Mouse (Mus musculus): ENCODE measurements around the gene Timm29. TPM values are rescaled to one million over a fixed set of nuclear protein-coding genes. Genes with fewer than 3 reads are reported as not detected.

The Timm29 gene
- 11.0 and 14.7 TPM in 2 replicates for polyA plus RNA-seq (2012; rRNA removed)

DNA sequence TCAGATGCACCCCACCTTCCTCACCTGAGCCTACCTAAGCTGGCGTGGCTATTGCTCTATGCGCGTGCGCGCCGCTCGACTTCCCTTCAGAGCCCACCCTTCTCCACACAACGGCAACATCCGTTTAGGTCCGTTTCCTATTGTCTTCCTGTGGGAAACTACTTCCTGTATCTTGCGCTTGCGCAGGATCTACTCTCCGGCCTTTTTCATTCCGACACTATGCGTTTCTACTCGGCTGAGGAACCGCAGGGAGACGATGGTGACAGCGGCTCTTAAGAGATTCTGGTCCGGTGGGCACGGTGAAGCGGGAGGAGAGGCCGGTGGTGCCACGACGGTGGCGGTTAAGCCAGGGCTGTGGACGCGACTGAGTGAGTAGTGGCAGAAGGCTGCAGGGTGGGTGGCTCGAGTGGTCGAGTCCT is at the start of gene Timm29, which contains the start of gene Yipf2:
Gene Timm29 (plus strand): TSS at position 20 of the 419 bp plus-strand sequence.
Gene Yipf2 (minus strand): TSS at position 126 of the 419 bp plus-strand sequence.
- H3K27ac ChIP-seq (ENCODE audit: insufficient read depth, low read depth, low read length): peak within 1 kb of the TSS; percentile 74
- TF ChIP-seq POLR2A (IDR thresholded peaks at IDR 0.05; ENCODE audit: low read depth, low read length) (peak; percentile 62; the same call in 1 of the 2 replicates), CTCF (IDR thresholded peaks at IDR 0.05; ENCODE audit: extremely low read depth, insufficient read length, insufficient replicate concordance, low read depth, low read length) (no peak)
- H3K36me3 ChIP-seq (ENCODE audit: control insufficient read depth, insufficient read depth, low read length): peaks cover 23% of the 10 kb centered on the region
- H3K4me3 ChIP-seq (ENCODE audit: low read depth, low read length): peak within 1 kb of the TSS; percentile 75
- WGBS: under 1% methylated on average over 30 of the region's 30 CpGs
- H3K27me3 ChIP-seq (ENCODE audit: control insufficient read depth, insufficient read depth, low read length): no peaks in the 10 kb centered on the region
- peaks cover 4% of the 10 kb centered on the region; the same call in 1 of the 2 replicates for H3K4me1 ChIP-seq (ENCODE audit: control insufficient read depth, insufficient read depth, insufficient read length, low read length)

DNA sequence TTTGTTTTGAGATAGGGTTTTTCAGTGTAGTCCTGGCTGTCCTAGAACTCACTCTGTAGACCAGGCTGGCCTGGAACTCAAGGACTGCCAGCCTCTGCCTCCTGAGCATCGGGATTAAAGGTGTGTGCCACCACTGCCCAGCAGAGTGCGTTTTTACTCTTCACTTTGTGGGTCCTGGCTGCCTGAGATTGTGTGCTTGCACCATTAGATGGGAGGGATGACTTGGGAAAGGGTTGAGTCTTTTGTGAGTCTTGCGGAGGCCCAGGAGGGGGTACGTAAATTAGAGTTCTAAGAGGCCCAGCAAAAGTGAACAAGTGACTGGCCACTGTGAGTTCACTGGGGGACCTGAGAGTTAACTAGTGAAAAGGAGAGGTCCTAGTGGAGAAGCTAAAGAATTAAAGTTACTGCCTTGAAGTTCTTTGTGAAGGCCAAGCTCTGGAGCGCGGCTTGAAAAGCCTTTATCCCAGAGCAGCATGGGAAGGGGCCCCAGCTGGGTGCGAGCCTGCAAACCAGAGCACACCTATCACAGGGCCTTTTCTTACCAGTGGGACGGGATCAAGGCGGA is 47.1 kb upstream of the Timm29 start:
- Histone ChIP-seq H3K4me1 (ENCODE audit: control insufficient read depth, insufficient read depth, insufficient read length, low read length) (peaks cover 8% of the 10 kb centered on the region; the same call in 1 of the 2 replicates), H3K27ac (ENCODE audit: insufficient read depth, low read depth, low read length) (no peak overlapping the region; the same call in 1 of the 2 replicates), H3K4me3 (ENCODE audit: low read depth, low read length) (peak overlapping the region; percentile 72), H3K36me3 (ENCODE audit: control insufficient read depth, insufficient read depth, low read length) (no peaks in the 10 kb centered on the region), H3K27me3 (ENCODE audit: control insufficient read depth, insufficient read depth, low read length) (no peaks in the 10 kb centered on the region)
- TF ChIP-seq CTCF (IDR thresholded peaks at IDR 0.05; ENCODE audit: extremely low read depth, insufficient read length, insufficient replicate concordance, low read depth, low read length) (no peak), POLR2A (IDR thresholded peaks at IDR 0.05; ENCODE audit: low read depth, low read length) (no peak)
- WGBS: 14% methylated on average over 9 of the region's 9 CpGs

DNA sequence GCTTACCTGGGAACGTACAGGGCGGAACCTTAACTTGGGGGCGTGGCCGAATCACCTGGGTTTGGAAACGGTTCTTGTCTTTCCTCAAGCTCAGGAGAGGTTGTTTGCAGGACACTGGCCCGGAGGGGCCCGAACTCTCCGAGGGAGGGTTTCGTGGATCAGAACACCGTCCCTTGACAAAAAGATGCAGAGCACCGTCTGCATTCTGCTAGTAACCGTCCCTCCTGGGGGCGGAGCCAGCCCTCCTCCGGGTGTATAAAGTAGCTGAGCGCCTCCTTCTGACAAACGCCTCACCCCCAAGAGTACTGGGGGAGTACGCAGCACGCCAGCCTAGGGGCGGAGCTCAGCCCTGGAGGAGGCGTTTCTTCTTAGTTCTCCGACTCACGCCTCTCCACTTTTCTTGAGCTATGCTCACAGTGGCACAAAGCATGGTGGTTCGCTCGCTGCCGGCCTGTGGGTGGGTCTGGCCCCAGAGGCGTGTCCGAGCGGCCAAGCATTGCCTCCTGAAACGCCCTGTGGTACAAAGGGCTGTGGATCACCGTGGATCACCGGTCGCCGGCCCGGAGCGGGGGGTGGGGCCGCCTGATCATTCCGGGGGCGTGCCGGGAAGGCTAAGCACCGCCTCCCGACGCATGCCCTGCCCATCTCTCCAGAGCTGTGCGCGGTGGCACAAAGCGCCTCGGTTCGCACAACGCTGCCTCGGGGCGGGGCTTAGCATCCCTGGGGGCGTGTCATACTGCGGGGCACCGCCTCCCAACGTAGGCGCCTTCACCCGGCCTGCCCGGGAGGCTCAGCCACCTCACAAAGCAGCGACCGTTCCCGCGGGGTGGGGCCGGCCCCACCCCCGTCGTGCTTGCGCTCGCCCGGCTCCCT is 46.4 kb upstream of the Timm29 start:
- TF ChIP-seq CTCF (IDR thresholded peaks at IDR 0.05; ENCODE audit: extremely low read depth, insufficient read length, insufficient replicate concordance, low read depth, low read length) (peak; percentile 13), POLR2A (IDR thresholded peaks at IDR 0.05; ENCODE audit: low read depth, low read length) (peak; percentile 41; the same call in 1 of the 2 replicates)
- Histone ChIP-seq H3K4me3 (ENCODE audit: low read depth, low read length) (peak overlapping the region; percentile 72), H3K27ac (ENCODE audit: insufficient read depth, low read depth, low read length) (peak overlapping the region; percentile 87), H3K4me1 (ENCODE audit: control insufficient read depth, insufficient read depth, insufficient read length, low read length) (peaks cover 6% of the 10 kb centered on the region; the same call in 1 of the 2 replicates), H3K36me3 (ENCODE audit: control insufficient read depth, insufficient read depth, low read length) (no peaks in the 10 kb centered on the region), H3K27me3 (ENCODE audit: control insufficient read depth, insufficient read depth, low read length) (no peaks in the 10 kb centered on the region)
- WGBS: under 1% methylated on average over 67 of the region's 67 CpGs

DNA sequence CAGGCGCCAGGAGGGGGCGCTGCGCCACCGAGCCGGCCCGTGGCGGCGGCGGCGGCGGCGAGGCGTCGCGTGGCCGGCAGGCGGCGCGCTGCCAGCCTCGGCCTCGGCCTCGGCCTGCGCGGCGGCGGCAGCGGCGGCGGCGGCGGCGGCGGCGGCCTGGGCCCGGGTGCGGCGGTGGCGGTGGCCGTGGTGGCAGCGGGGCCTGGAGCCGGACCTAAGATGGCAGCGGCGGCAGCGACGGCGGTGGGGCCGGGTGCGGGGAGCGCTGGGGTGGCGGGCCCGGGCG is 45.8 kb upstream of the Timm29 start, which contains the start of gene Carm1:
Gene Carm1 (plus strand): TSS at position 106 of the 286 bp plus-strand sequence.
- H3K27me3 ChIP-seq (ENCODE audit: control insufficient read depth, insufficient read depth, low read length): no peaks in the 10 kb centered on the region
- peaks cover 6% of the 10 kb centered on the region; the same call in 1 of the 2 replicates for H3K4me1 ChIP-seq (ENCODE audit: control insufficient read depth, insufficient read depth, insufficient read length, low read length)
- H3K36me3 ChIP-seq (ENCODE audit: control insufficient read depth, insufficient read depth, low read length): no peaks in the 10 kb centered on the region
- H3K27ac ChIP-seq (ENCODE audit: insufficient read depth, low read depth, low read length): peak within 1 kb of the TSS; percentile 87
- 24% methylated on average over 39 of the region's 52 CpGs for WGBS
- H3K4me3 ChIP-seq (ENCODE audit: low read depth, low read length): peak within 1 kb of the TSS; percentile 84
- TF ChIP-seq CTCF (IDR thresholded peaks at IDR 0.05; ENCODE audit: extremely low read depth, insufficient read length, insufficient replicate concordance, low read depth, low read length) (peak; percentile 67; the same call in 1 of the 2 replicates), POLR2A (IDR thresholded peaks at IDR 0.05; ENCODE audit: low read depth, low read length) (no peak; the same call in 1 of the 2 replicates)

DNA sequence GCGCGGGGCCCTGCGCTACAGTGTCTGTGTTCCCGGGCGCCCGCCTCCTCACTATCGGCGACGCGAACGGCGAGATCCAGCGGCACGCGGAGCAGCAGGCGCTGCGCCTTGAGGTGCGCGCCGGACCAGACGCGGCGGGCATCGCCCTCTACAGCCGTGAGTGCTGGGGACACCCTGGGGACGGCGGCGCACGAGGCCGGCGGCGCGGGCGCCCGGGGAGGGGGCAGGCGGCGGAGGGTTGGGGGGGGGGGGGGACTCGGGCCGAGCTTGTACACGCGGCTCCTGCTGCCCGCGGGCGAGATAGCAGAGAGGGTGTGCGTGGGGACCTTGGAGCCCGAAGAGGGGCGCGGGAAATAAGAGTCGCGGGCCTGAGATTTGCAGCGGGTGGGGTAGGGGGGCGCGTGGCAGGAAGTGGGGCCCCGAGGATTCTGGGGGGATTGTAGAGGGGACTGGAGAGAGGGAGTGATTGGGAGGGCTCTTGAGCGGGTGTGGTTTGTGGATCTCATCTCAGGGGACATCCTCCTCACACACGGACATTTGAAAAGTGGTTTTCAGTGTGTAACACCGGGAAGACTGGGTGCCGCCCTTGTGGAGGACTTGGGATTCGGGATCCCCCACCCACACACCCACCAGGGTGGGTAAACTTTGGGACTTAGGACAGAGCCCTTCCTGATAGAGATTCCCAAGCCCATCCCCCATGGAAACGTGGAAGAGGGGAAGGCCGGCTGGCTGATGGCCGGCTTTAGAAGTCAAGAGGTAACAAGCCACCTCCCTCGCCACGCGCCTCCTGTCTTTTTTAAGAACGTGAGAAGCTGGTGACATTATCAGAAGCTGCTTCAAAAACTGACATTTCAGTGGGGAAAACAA is 45.2 kb upstream of the Timm29 start:
- under 1% methylated on average over 63 of the region's 66 CpGs for WGBS
- Histone ChIP-seq H3K36me3 (ENCODE audit: control insufficient read depth, insufficient read depth, low read length) (no peaks in the 10 kb centered on the region), H3K4me3 (ENCODE audit: low read depth, low read length) (peak overlapping the region; percentile 84), H3K4me1 (ENCODE audit: control insufficient read depth, insufficient read depth, insufficient read length, low read length) (peaks cover 6% of the 10 kb centered on the region; the same call in 1 of the 2 replicates), H3K27ac (ENCODE audit: insufficient read depth, low read depth, low read length) (peak overlapping the region; percentile 70; the same call in 1 of the 2 replicates), H3K27me3 (ENCODE audit: control insufficient read depth, insufficient read depth, low read length) (no peaks in the 10 kb centered on the region)
- TF ChIP-seq CTCF (IDR thresholded peaks at IDR 0.05; ENCODE audit: extremely low read depth, insufficient read length, insufficient replicate concordance, low read depth, low read length) (peak; percentile 14; the same call in 1 of the 2 replicates), POLR2A (IDR thresholded peaks at IDR 0.05; ENCODE audit: low read depth, low read length) (no peak)

DNA sequence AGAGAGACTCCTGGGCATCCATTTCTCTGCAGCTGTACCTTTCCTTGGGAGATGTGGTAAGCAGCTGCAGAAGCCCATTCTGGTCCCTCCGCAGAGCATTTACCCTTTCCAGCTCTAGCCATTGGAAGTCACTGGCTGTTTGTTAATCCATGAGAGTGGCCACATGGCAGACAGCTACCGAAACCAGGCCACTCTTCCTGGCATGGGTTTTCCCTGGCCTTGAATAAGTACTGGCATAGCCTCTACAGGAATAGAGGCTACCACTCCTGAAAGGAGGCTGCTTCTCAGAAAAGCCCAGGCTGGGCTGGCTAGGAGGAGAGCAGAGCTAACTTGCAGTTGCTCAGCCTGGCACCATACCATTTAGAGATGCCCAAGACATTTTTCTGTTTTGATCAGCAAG is 41.5 kb upstream of the Timm29 start:
- Histone ChIP-seq H3K27ac (ENCODE audit: insufficient read depth, low read depth, low read length) (no peak overlapping the region), H3K4me1 (ENCODE audit: control insufficient read depth, insufficient read depth, insufficient read length, low read length) (peaks cover 6% of the 10 kb centered on the region; the same call in 1 of the 2 replicates), H3K27me3 (ENCODE audit: control insufficient read depth, insufficient read depth, low read length) (no peaks in the 10 kb centered on the region), H3K36me3 (ENCODE audit: control insufficient read depth, insufficient read depth, low read length) (no peaks in the 10 kb centered on the region), H3K4me3 (ENCODE audit: low read depth, low read length) (no peak overlapping the region)
- 88% methylated on average over 2 of the region's 2 CpGs for WGBS
- TF ChIP-seq POLR2A (IDR thresholded peaks at IDR 0.05; ENCODE audit: low read depth, low read length) (no peak), CTCF (IDR thresholded peaks at IDR 0.05; ENCODE audit: extremely low read depth, insufficient read length, insufficient replicate concordance, low read depth, low read length) (no peak)

Measured in small intestine, adult 2 months (tissue).